Mouse (Mus musculus) CD4-positive helper T cell, adult 2 months (primary cell): ENCODE results near the gene Spns3.

Source experiments
- DNase-seq: peaks from one replicate; pipeline ENCODE4 v3.0.0-alpha.2; 2012; ENCODE audit warnings: low read depth, missing footprints, low spot score

Spns3 gene

GRCm38 (mm10) chr11:72484549-72484948 lies 65.8 kb downstream of the Spns3 start:
- no peak for DNase-seq

- no peak for DNase-seq
Measured at GRCm38 (mm10) chr11:72481952-72482351, 68.4 kb downstream of the Spns3 start.

- DNase-seq, result no peak
Measured at GRCm38 (mm10) chr11:72481313-72481712, 69.0 kb downstream of the Spns3 start.

GRCm38 (mm10) chr11:72479499-72479898 lies 70.8 kb downstream of the Spns3 start:
- DNase-seq, result no peak

- no peak for DNase-seq
Measured at GRCm38 (mm10) chr11:72478228-72478627, 72.1 kb downstream of the Spns3 start.

- DNase-seq, result no peak
Measured at GRCm38 (mm10) chr11:72477653-72478052, 72.7 kb downstream of the Spns3 start.

- no peak for DNase-seq
Measured at GRCm38 (mm10) chr11:72477182-72477581, 73.1 kb downstream of the Spns3 start.

GRCm38 (mm10) chr11:72476074-72476625 lies 74.2 kb downstream of the Spns3 start:
- no peak for DNase-seq

- no peak for DNase-seq
Measured at GRCm38 (mm10) chr11:72475408-72475807, 74.9 kb downstream of the Spns3 start.

GRCm38 (mm10) chr11:72474926-72475325 lies 75.4 kb downstream of the Spns3 start:
- DNase-seq, result no peak

- no peak for DNase-seq
Measured at GRCm38 (mm10) chr11:72473540-72473939, 76.8 kb downstream of the Spns3 start.

- DNase-seq, result no peak
Measured at GRCm38 (mm10) chr11:72471381-72471780, 78.9 kb downstream of the Spns3 start.

- no peak for DNase-seq
Measured at GRCm38 (mm10) chr11:72470004-72470403, 80.3 kb downstream of the Spns3 start.

- DNase-seq, result no peak
Measured at GRCm38 (mm10) chr11:72469217-72469616, 81.1 kb downstream of the Spns3 start.

- no peak for DNase-seq
Measured at GRCm38 (mm10) chr11:72468525-72468924, 81.8 kb downstream of the Spns3 start.

GRCm38 (mm10) chr11:72466694-72467507 lies 83.4 kb downstream of the Spns3 start:
- DNase-seq, result no peak

- DNase-seq, result no peak
Measured at GRCm38 (mm10) chr11:72465978-72466693, 84.2 kb downstream of the Spns3 start.

GRCm38 (mm10) chr11:72464821-72465220 lies 85.5 kb downstream of the Spns3 start:
- no peak for DNase-seq

- DNase-seq, result no peak
Measured at GRCm38 (mm10) chr11:72461500-72461981, 88.8 kb downstream of the Spns3 start.

- DNase-seq, result no peak
Measured at GRCm38 (mm10) chr11:72458502-72458901, 91.8 kb downstream of the Spns3 start.

GRCm38 (mm10) chr11:72457995-72458496 lies 92.3 kb downstream of the Spns3 start:
- DNase-seq, result no peak

GRCm38 (mm10) chr11:72455694-72456093 lies 94.6 kb downstream of the Spns3 start:
- DNase-seq, result no peak
